Mouse (Mus musculus): Measurements from ENCODE around the gene Capn7.

DNA sequence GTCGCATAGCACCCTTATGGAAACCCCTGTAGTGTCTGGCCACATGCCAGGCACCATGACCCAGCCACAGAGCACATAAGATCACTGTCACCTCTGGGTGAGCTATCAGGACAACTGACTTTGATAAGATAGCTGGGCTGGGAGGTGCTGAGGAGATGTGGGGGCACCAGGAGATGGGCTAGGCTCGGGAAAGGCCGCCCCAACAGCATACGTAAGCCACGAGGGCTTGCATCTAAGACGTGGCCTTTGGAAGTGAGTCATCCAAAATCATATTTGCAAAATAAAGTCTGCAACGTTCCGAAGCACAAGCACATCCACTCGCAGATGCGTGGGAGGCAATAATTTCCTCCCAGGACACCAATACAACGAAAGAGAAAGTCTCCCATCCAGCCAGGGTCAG lies 64.5 kb downstream of the Capn7 start:
- TF ChIP-seq CTCF (IDR thresholded peaks at IDR 0.05; ENCODE audit: borderline replicate concordance, insufficient read depth, low read depth, low read length) (no peak), POLR2A (IDR thresholded peaks at IDR 0.05; ENCODE audit: borderline replicate concordance, insufficient read depth, low read length) (no peak)
